Mouse (Mus musculus) mesoderm, embryonic 11.5 days (tissue): ENCODE results near the gene Olfr978.
"Not testable (repeated sequence)": the region's sequence is repeated elsewhere in the genome, so short reads cannot be mapped to it uniquely, and the experiment has no call there.

ENCODE experiments used
- DNase-seq: peaks from one replicate; pipeline ENCODE4 v3.0.0-alpha.2; 2012; ENCODE audit warnings: low read depth, low spot score

The Olfr978 gene

DNA sequence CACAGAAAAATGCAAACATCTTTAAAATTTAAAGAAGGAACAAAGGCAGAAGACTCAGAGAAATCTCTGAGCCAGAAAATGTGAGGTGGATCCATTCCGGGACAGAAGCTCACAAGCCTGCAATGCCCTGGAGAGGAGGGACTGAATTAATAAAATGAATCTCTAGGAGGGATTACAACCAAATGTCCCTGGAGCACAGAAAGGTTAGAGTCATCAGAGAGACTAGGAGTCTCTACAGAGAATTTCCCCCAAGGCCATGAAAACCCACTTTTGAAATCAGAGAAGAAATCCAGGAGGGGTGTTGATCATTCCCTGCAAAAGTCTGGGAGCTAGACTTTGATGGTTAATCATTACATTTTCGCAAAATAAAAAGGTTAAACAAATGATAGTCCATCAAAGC lies at the start of gene Olfr978:
Gene Olfr978 (plus strand): TSS at position 301 of the 400 bp plus-strand sequence.
- no peak for DNase-seq

DNA sequence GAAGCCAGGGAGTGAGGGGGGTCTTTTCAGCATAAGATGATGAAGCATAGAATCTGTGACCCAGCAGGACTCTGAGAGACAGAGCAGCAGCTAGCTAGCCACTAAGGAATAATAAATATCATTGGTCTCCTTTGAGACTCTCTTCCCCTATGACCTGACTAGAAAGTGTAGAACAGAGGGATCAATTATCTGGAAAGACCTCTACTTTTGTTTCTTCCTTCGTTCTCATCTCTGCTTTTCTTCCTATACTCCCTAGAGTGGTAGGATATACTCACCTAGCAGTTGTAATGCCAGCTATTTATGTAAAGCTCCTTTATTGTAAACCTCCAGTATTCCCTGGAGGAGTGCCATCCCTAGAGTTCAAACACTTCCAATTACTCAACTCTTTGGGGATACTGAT lies 40.0 kb upstream of the Olfr978 start, which contains the start of gene Olfr975:
Gene Olfr975 (minus strand): TSS at position 101 of the 400 bp plus-strand sequence.
- no peak for DNase-seq

DNA sequence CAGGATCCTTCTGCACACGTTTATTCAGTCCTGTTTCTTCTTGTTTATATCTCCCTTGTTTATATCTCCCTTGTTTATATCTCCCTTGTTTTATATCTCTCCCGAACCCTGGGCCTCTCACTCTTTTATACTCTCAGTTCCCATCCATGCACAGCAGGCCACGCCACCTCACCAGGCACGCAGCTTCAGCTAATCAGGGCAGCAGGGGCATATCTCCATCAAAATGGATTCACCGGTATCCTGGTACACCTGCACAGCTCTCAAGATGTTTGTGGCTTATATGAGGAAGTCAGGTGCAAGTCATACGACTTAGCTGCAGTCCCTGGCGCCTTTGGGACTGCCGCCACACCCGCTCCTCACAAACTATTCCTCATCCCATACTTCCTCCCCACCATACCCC lies 30.9 kb upstream of the Olfr978 start, which contains the start of gene Olfr976:
Gene Olfr976 (minus strand): TSS at position 101 of the 400 bp plus-strand sequence.
- not testable (repeated sequence) for DNase-seq

DNA sequence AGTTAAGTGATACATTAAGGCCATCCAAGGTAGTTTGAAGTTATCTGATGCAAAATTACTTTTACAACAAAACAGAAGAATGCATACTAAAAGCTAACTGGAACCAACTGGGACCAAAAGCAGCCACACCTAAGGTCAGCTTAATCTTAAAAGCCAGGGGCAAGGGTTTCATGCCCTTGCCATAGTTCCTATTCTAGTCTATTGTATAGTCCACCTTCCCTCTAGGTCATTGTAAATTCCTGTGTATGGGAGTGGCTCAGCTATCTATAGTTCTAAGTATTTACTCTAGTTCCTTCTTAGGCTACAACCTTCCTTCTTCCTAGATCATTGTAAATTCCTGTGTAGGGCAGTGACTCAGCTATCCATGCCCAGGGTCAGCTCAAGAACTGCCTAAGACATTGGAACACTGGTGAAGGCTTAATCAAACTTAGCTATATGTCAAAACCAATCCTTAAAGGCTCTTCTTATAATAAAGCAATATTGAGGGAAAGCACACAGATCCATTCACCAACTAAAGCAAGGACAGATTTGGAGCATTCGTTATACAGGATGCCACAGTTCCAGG lies 15.2 kb upstream of the Olfr978 start:
- not testable (repeated sequence) for DNase-seq

DNA sequence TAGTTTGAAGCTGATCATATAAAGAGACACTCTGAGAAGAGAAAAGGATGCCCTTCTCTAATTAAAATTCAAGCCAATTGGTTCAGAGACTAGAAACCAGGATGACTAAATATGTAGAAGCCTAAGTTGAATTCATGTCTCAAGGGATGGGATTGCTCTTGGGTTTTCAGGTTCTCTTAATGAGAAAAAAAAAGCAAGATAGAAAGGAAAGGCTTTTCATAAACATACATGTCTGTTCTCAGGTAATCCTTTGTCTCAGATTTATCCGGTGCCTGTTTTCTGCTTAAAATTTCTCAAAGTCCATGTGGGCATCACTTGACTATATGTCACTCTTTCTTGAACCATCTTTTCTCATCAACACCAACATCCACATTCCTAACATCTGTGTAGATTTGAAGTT lies 11.5 kb downstream of the Olfr978 start, which contains the start of gene Olfr979:
Gene Olfr979 (minus strand): TSS at position 101 of the 400 bp plus-strand sequence.
- no peak for DNase-seq

DNA sequence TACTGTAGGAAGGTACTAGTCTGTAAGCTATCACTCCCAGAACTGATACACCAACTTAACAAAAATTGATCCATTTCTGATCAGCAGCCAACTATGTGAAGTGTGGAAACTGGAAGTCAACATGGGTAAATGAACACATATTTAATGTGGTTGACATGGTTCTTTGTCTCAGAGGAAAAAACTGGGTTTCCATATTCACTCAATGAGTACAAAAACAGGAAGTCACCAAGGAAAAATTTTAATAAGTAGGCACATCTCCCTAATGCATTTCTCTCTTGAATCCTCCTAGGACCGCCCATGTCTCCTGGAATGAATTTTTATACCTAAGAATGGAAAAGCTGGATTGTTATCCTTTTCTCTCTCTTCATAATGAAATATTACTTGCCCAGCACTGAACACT lies 17.6 kb downstream of the Olfr978 start, which contains the start of gene Olfr980:
Gene Olfr980 (minus strand): TSS at position 101 of the 400 bp plus-strand sequence.
- no peak for DNase-seq

DNA sequence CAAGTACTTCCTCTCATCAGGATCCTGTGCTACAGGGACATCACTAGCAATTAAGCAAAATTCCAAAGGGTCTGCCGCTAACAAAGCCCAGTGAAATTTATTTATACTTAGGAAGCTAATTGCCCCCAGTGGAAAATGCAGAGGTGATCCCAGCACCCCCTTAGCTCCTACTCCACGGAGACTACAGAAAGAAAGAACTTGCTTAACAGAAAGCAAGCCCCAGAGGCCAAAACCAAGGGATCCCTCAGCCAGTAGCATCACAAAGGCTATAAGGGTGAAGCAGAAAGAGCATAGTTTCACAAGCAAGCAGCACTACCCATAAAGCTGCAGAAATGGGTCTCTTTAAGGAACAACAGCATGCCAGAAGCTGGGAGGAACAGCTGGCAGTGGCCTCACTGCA lies 29.3 kb downstream of the Olfr978 start, which contains the start of gene Olfr981:
Gene Olfr981 (plus strand): TSS at position 301 of the 400 bp plus-strand sequence.
- no peak for DNase-seq
